Mouse (Mus musculus) hindbrain, postnatal 0 days (tissue): Measurements from ENCODE around the gene Taar5. TPM values are rescaled to one million over a fixed set of nuclear protein-coding genes. Genes with fewer than 3 reads are reported as not detected.

Experiments
- ATAC-seq: fragments of 200-750 bp; cut with Nextera tagmentation; 2 replicates; pipeline ENCODE4 v1.8.0; 2017; ENCODE audit warnings: mild to moderate bottlenecking, moderate TSS enrichment, moderate library complexity
- DNase-seq: peaks from one replicate; pipeline ENCODE4 v3.0.0-alpha.2; 2015; ENCODE audit warnings: low spot score
- H3K27ac ChIP-seq: fragments of 300-500 bp; sonication (generic); 2 replicates; pipeline ENCODE4 v1.5.1; 2014; ENCODE audit warnings: mild to moderate bottlenecking
- H3K27me3 ChIP-seq: fragments of 300-500 bp; sonication (generic); 2 replicates; pipeline ENCODE4 v1.6.1; 2014; ENCODE audit warnings: low read length, mixed read lengths; ENCODE audit not compliant: insufficient read depth
- H3K36me3 ChIP-seq: fragments of 300-500 bp; sonication (generic); 2 replicates; pipeline ENCODE4 v1.6.1; 2014; ENCODE audit warnings: low read length, mixed read lengths; ENCODE audit not compliant: insufficient read depth
- H3K4me1 ChIP-seq: fragments of 300-500 bp; sonication (generic); 2 replicates; pipeline ENCODE4 v1.6.1; 2014; ENCODE audit warnings: antibody characterized with exemption, low read length, mixed read lengths; ENCODE audit not compliant: insufficient read depth
- H3K4me2 ChIP-seq: fragments of 300-500 bp; sonication (generic); 2 replicates; pipeline ENCODE4 v1.6.1; 2014; ENCODE audit warnings: low read depth, mild to moderate bottlenecking, low read length, moderate library complexity, mixed read lengths
- H3K4me3 ChIP-seq: fragments of 300-500 bp; sonication (generic); 2 replicates; pipeline ENCODE4 v1.5.1; 2014; ENCODE audit warnings: low read length
- H3K9ac ChIP-seq: fragments of 300-500 bp; sonication (generic); replicated peaks from 2 replicates; pipeline ENCODE4 v1.6.1; 2014; ENCODE audit warnings: mild to moderate bottlenecking, low read length, moderate library complexity, mixed read lengths
- H3K9me3 ChIP-seq: fragments of 300-500 bp; sonication (generic); 2 replicates; pipeline ENCODE4 v1.6.1; 2016; ENCODE audit warnings: low read length, mixed read lengths
- CTCF ChIP-seq: IDR thresholded peaks from 2 replicates; pipeline ENCODE4 v1.5.1; 2016; ENCODE audit warnings: antibody characterized with exemption, control low read depth, low read depth
- WGBS: fragments of 180-500 bp; shearing (Covaris S2); extraction: QIAGEN DNeasy Blood & Tissue Kit; methylation state at CpG from one replicate; pipeline ENCODE4 v1.1.7; 2014; 5-methylcytosine and 5-hydroxymethylcytosine counted together
- polyA plus RNA-seq: library from polyadenylated mRNA; unstranded; fragments of >200 nt; fragmentation: Nextera tagmentation; extraction: Ambion mirVana; gene quantifications from 2 replicates; pipeline ENCODE4 v1.2.1, GENCODE M21; 2015
- total RNA-seq: library from RNA; depleted of rRNA; stranded (reverse); fragments of >200 nt; gene quantifications from 2 replicates; pipeline ENCODE4 v1.2.3, GENCODE M21; 2014

Taar5 gene
- total and polyA plus RNA-seq, 2 experiments from 2014 or later: not detected

DNA sequence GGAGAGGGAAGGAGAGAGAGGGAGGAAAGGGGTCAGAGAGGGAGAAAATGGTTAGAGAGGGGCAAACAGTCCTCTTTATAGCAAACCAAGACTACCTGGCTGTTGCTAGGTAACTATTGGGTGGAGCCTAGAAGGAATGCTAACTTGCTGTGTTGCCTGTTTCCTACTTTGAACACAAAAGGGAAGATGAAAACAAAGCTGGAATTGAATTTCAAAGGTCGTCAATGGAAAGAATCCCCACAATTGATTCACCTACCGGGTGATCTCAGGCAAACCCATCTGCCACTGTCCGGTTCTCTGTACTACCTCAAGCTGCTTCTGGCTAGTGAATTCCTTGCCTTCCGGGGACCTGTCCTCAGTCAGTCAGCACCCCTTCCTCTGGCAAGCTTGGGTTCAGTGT, 7.5 kb downstream of the Taar5 start:
- 40% methylated on average over 4 of the region's 4 CpGs for WGBS
- H3K4me2 ChIP-seq: no peak overlapping the region
- DNase-seq: no peak
- no peaks in the 10 kb centered on the region for H3K36me3 ChIP-seq
- no peak for TF ChIP-seq CTCF
- no peaks in the 10 kb centered on the region for H3K27me3 ChIP-seq
- no peak overlapping the region for H3K27ac ChIP-seq
- H3K9ac ChIP-seq: no peak overlapping the region
- H3K4me1 ChIP-seq: no peaks in the 10 kb centered on the region
- ATAC-seq: no peak
- no peaks in the 10 kb centered on the region for H3K9me3 ChIP-seq
- no peak overlapping the region for H3K4me3 ChIP-seq

DNA sequence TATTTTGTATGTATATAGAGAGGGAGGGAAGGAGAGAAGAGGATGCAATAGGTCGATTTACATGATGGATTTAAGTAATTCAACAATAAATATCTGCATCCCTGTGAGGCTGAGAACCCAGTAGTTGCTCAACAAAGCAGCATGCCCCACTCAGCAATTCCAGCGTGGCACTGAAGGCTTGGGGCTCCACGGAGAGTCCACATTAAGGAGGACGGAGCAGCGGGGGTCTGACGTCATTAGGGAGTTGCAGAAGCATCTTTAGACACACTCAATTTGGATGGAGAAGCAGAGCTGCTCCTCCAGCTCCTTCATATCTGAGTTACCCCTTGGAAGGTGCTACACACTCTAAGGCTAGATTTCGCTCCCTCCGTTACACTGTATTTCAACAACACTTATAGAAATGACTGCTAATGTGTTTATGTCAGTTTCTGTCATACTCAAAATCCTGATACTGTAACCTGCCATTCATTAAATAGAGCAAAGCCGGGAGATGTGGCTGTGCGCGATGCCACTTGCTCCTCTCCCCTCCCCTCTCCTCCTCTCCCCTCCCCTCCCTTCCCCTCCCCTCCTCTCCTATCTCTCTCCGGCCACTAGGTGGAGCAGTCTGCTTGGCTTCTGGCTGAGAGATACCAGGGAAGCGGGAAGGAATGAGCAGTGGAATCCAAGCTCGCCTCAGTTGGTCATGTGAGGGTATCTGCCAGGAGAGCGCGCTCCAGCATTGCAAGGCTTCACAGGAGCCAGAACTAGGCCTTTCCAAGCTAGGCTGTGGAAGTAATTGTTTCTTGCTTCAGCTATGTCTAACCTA, 8.6 kb downstream of the Taar5 start:
- H3K9ac ChIP-seq: no peak overlapping the region
- H3K4me1 ChIP-seq: no peaks in the 10 kb centered on the region
- no peaks in the 10 kb centered on the region for H3K27me3 ChIP-seq
- no peak overlapping the region for H3K4me3 ChIP-seq
- no peak overlapping the region for H3K4me2 ChIP-seq
- 41% methylated on average over 16 of the region's 16 CpGs for WGBS
- peak; percentile 87 for TF ChIP-seq CTCF
- no peaks in the 10 kb centered on the region for H3K36me3 ChIP-seq
- no peak overlapping the region for H3K27ac ChIP-seq
- DNase-seq (peak; percentile 84), ATAC-seq (peak; percentile 89)
- H3K9me3 ChIP-seq: no peaks in the 10 kb centered on the region

DNA sequence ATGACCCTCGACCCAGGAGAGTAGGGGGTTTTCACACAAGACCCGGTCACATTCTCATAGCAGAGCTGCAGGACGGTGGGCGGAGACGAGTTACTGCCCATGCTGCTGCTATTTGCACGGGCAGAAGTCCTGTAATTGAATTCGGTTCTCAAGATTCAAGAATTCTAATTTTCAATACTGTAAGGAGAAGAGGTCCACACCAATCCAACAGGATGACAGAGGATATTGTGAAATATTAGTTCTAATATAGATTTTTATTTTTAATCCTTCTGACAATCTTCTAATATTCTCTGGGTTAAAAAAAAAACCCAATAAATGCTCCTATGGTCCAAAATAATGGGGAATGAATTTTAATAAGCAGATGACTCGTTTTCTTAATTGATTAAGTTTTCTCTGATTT, 15.0 kb downstream of the Taar5 start, which contains the start of gene Taar6:
Gene Taar6, minus strand, starts transcription at position 101 of the 400 bp plus-strand sequence.
- no peak within 1 kb of the TSS for H3K9ac ChIP-seq
- no peak for TF ChIP-seq CTCF
- ATAC-seq (no peak), DNase-seq (no peak)
- no peaks in the 10 kb centered on the region for H3K9me3 ChIP-seq
- no peaks in the 10 kb centered on the region for H3K36me3 ChIP-seq
- 70% methylated on average over 8 of the region's 8 CpGs for WGBS
- H3K4me3 ChIP-seq: no peak within 1 kb of the TSS
- H3K27ac ChIP-seq: no peak within 1 kb of the TSS
- no peaks in the 10 kb centered on the region for H3K4me1 ChIP-seq
- H3K4me2 ChIP-seq: no peak within 1 kb of the TSS
- H3K27me3 ChIP-seq: no peaks in the 10 kb centered on the region

DNA sequence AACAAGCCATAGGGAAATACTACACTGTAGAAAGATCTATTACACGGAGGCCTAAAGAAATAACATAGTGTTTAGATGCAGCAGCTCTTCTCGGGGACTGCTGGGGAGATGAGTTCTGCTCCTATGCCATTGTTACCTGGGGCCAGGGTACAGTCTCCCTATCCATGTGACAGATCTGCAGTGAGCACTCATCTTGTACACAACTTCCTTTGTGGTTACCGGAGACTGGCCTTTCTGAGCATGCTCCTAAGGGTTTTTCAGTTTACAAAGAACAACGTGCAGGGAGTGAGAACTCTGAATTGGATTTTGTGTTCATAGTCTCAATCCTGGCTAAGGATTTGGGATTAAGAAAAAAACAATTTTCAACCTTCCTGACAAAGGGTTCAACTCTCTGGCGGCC, 15.9 kb downstream of the Taar5 start:
- H3K36me3 ChIP-seq: no peaks in the 10 kb centered on the region
- WGBS: 78% methylated on average over 5 of the region's 5 CpGs
- H3K9ac ChIP-seq: no peak overlapping the region
- no peak overlapping the region for H3K4me3 ChIP-seq
- H3K9me3 ChIP-seq: no peaks in the 10 kb centered on the region
- H3K27me3 ChIP-seq: no peaks in the 10 kb centered on the region
- no peak for DNase-seq
- H3K4me1 ChIP-seq: no peaks in the 10 kb centered on the region
- H3K27ac ChIP-seq: no peak overlapping the region
- no peak for TF ChIP-seq CTCF
- no peak overlapping the region for H3K4me2 ChIP-seq
- no peak for ATAC-seq

DNA sequence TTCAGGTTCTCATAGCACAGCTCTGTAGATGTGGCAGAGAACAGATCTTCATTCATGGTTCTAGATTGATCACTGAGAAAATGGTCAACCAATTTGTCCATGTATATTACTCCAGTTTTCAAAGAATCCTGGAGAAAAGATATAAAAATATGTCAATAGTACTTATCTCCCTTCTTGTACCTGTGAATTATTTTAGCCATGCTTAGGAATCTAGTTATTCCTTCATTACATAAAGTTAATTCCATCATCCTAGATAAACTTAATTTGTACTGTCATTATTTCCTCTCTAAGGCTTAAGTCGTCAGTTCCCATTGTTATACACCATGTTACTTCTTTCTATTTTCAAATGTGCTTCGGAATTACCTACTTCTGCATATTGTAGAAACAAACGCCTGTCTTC, 22.9 kb downstream of the Taar5 start, which contains the start of gene Taar7a:
Gene Taar7a, minus strand, starts transcription at position 101 of the 400 bp plus-strand sequence.
- no peak for TF ChIP-seq CTCF
- H3K27me3 ChIP-seq: no peaks in the 10 kb centered on the region
- no peaks in the 10 kb centered on the region for H3K4me1 ChIP-seq
- no peaks in the 10 kb centered on the region for H3K9me3 ChIP-seq
- no peak within 1 kb of the TSS for H3K27ac ChIP-seq
- ATAC-seq (no peak), DNase-seq (no peak)
- H3K4me2 ChIP-seq: no peak within 1 kb of the TSS
- no peak within 1 kb of the TSS for H3K4me3 ChIP-seq
- 86% methylated on average over 3 of the region's 3 CpGs for WGBS
- H3K36me3 ChIP-seq: no peaks in the 10 kb centered on the region
- no peak within 1 kb of the TSS for H3K9ac ChIP-seq

DNA sequence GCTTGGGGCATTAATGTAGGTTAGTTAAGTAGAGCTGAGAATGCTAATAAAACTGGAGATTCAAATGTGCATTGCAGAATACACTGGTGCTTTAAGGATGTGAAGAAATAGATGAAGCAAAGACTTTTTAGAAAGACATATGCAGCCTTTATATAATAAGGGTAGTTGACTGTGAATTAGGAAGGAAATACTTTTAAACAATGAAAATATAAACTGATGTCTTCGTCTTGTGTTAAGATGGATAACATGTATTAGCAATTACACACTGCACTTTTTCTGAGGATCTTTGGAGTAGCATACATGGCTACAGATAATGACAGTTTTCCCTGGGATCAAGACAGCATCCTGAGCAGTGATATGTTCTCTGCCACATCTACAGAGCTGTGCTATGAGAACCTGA, 29.1 kb downstream of the Taar5 start, which contains the start of gene Taar7b:
Gene Taar7b, plus strand, starts transcription at position 301 of the 400 bp plus-strand sequence.
- DNase-seq (no peak), ATAC-seq (no peak)
- no peaks in the 10 kb centered on the region for H3K36me3 ChIP-seq
- no peak for TF ChIP-seq CTCF
- H3K9me3 ChIP-seq: no peaks in the 10 kb centered on the region
- H3K4me3 ChIP-seq: no peak within 1 kb of the TSS
- H3K27me3 ChIP-seq: no peaks in the 10 kb centered on the region
- H3K9ac ChIP-seq: no peak within 1 kb of the TSS
- no peak within 1 kb of the TSS for H3K27ac ChIP-seq
- H3K4me1 ChIP-seq: no peaks in the 10 kb centered on the region
- WGBS: 95% methylated on average over 1 of the region's 1 CpGs
- H3K4me2 ChIP-seq: no peak within 1 kb of the TSS

DNA sequence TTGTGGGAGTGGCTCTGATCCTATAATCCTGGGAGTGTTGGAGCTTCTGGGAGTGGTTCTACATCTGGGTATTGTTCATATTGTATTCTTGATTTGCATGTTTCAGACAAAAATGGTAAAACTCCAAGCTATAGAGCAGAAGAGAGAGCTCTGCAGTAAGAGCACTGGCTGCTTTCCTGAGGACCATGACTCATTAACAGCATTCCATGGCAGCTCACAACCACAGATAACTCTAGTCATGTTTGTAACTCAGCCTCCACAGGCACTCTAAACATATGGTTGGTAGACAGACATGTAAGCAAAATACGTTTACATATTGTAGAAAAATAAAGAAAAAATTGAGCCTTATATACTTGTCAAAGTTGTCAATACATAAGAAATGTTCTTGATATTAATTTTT, 35.9 kb downstream of the Taar5 start:
- no peak overlapping the region for H3K4me3 ChIP-seq
- no peak for TF ChIP-seq CTCF
- no peaks in the 10 kb centered on the region for H3K27me3 ChIP-seq
- DNase-seq: no peak
- H3K4me2 ChIP-seq: no peak overlapping the region
- H3K27ac ChIP-seq: no peak overlapping the region
- H3K4me1 ChIP-seq: no peaks in the 10 kb centered on the region
- ATAC-seq: no peak
- no peak overlapping the region for H3K9ac ChIP-seq
- 74% methylated on average over 1 of the region's 1 CpGs for WGBS
- H3K36me3 ChIP-seq: no peaks in the 10 kb centered on the region
- no peaks in the 10 kb centered on the region for H3K9me3 ChIP-seq
